In genomic region chr6:95679718-95680117, GRCm38 (mm10) we compare ENCODE assay signal across 18 mouse cellular contexts. TPM values are rescaled to one million over a fixed set of nuclear protein-coding genes. Genes with fewer than 3 reads are reported as not detected.
DNase-seq lines count a peak whose midpoint lies in the region; ATAC-seq and TF ChIP-seq lines count a peak whose summit lies in the region.
"Had no signal": no experiment of that assay in that cellular context is flagged by ENCODE, and none has a peak within 500 bp of the region (broad histone marks: within the 10 kb centered on the region; RNA-seq: fewer than 3 reads in every experiment).

No protein-coding gene starts in this region.

- WGBS in heart, embryonic 13.5 days: 41% methylated on average over 3 of the region's 3 CpGs
- WGBS in heart, embryonic 12.5 days: 54% methylated on average over 3 of the region's 3 CpGs
- WGBS in lung, postnatal 0 days: 34% methylated on average over 3 of the region's 3 CpGs
- WGBS in lung, adult 2 months: 30% methylated on average over 3 of the region's 3 CpGs
- WGBS in stomach, postnatal 0 days: 47% methylated on average over 3 of the region's 3 CpGs

- H3K27ac ChIP-seq in heart, embryonic 13.5 days (replicated peaks): peak overlapping the region; percentile 26; the same call in 1 of the 2 replicates
- no peak overlapping the region for H3K27ac ChIP-seq in heart, embryonic 12.5 days (ENCODE audit: poor library complexity, severe bottlenecking)
- no peak overlapping the region for H3K27ac ChIP-seq in lung, postnatal 0 days (ENCODE audit: low read length)
- no peak overlapping the region for H3K27ac ChIP-seq in stomach, postnatal 0 days (replicated peaks)
- H3K27ac ChIP-seq: embryonic facial prominence, embryonic 15.5 days; midbrain, embryonic 15.5 days had no signal

- no peaks in the 10 kb centered on the region for H3K27me3 ChIP-seq in heart, embryonic 13.5 days (replicated peaks)
- H3K27me3 ChIP-seq in heart, embryonic 12.5 days (replicated peaks): no peaks in the 10 kb centered on the region
- no peaks in the 10 kb centered on the region for H3K27me3 ChIP-seq in lung, postnatal 0 days (replicated peaks; ENCODE audit: insufficient read depth, low read length)
- H3K27me3 ChIP-seq in stomach, postnatal 0 days (ENCODE audit: control insufficient read depth, insufficient read depth, low read length): no peaks in the 10 kb centered on the region
- H3K27me3 ChIP-seq: embryonic facial prominence, embryonic 15.5 days; midbrain, embryonic 15.5 days had no signal

- H3K9me3 ChIP-seq in heart, embryonic 13.5 days: no peaks in the 10 kb centered on the region
- H3K9me3 ChIP-seq in heart, embryonic 12.5 days (replicated peaks): no peaks in the 10 kb centered on the region
- no peaks in the 10 kb centered on the region for H3K9me3 ChIP-seq in lung, postnatal 0 days (ENCODE audit: low read length)
- H3K9me3 ChIP-seq in stomach, postnatal 0 days (ENCODE audit: control insufficient read depth, low read length): no peaks in the 10 kb centered on the region
- H3K9me3 ChIP-seq: embryonic facial prominence, embryonic 15.5 days; midbrain, embryonic 15.5 days had no signal

- TF ChIP-seq POLR2A in lung, adult 2 months (IDR thresholded peaks at IDR 0.05; ENCODE audit: borderline replicate concordance, extremely low read depth, low read depth, low read length): no peak

- no peak for TF ChIP-seq EP300 in lung, postnatal 0 days (IDR thresholded peaks at IDR 0.05)
- no peak for TF ChIP-seq EP300 in stomach, postnatal 0 days (optimal IDR thresholded peaks at IDR 0.05)

- no peak overlapping the region; the same call in 1 of the 2 replicates for H3K9ac ChIP-seq in heart, embryonic 13.5 days
- no peak overlapping the region for H3K9ac ChIP-seq in heart, embryonic 12.5 days
- no peak overlapping the region for H3K9ac ChIP-seq in lung, postnatal 0 days (replicated peaks; ENCODE audit: low read depth)
- no peak overlapping the region for H3K9ac ChIP-seq in stomach, postnatal 0 days (ENCODE audit: low read length)
- H3K9ac ChIP-seq: embryonic facial prominence, embryonic 15.5 days; liver, postnatal 0 days; midbrain, embryonic 15.5 days had no signal

- H3K4me2 ChIP-seq in heart, embryonic 13.5 days: no peak overlapping the region
- no peak overlapping the region for H3K4me2 ChIP-seq in heart, embryonic 12.5 days
- H3K4me2 ChIP-seq in lung, postnatal 0 days (replicated peaks; ENCODE audit: low read depth, low read length): no peak overlapping the region
- H3K4me2 ChIP-seq in stomach, postnatal 0 days (replicated peaks; ENCODE audit: low read depth): no peak overlapping the region
- H3K4me2 ChIP-seq: embryonic facial prominence, embryonic 15.5 days; midbrain, embryonic 15.5 days had no signal

- no peak for TF ChIP-seq CTCF in lung, postnatal 0 days (IDR thresholded peaks at IDR 0.05)
- TF ChIP-seq CTCF in lung, adult 2 months (IDR thresholded peaks at IDR 0.05; ENCODE audit: insufficient read depth, low read length): no peak
- TF ChIP-seq CTCF in stomach, postnatal 0 days (IDR thresholded peaks at IDR 0.05; ENCODE audit: low read depth): no peak

- peaks cover 62% of the 10 kb centered on the region for H3K4me1 ChIP-seq in heart, embryonic 13.5 days
- peaks cover 66% of the 10 kb centered on the region for H3K4me1 ChIP-seq in heart, embryonic 12.5 days (replicated peaks)
- H3K4me1 ChIP-seq in lung, postnatal 0 days (ENCODE audit: insufficient read depth, low read depth, low read length): peaks cover 4% of the 10 kb centered on the region; the same call in 1 of the 2 replicates
- H3K4me1 ChIP-seq in lung, adult 2 months (ENCODE audit: control insufficient read depth, insufficient read depth, low read length): peaks cover 7% of the 10 kb centered on the region
- no peaks in the 10 kb centered on the region; the same call in 1 of the 2 replicates for H3K4me1 ChIP-seq in stomach, postnatal 0 days (replicated peaks; ENCODE audit: control insufficient read depth, insufficient read depth)

- DNase-seq in kidney, postnatal 14 days: peak; percentile 34
- no peak for DNase-seq in kidney, adult 8-10 months
- DNase-seq in lung, postnatal 0 days (ENCODE audit: low spot score): peak; percentile 18
- DNase-seq in lung, adult 2 months: no peak
- DNase-seq in stomach, postnatal 0 days (ENCODE audit: low spot score): no peak
- DNase-seq in B cell, adult 2 months: no peak
- DNase-seq: adrenal gland, adult 8-10 months; cerebellum, postnatal 14 days; liver; liver, postnatal 0 days; thymus, postnatal 14 days had no signal

- H3K36me3 ChIP-seq in heart, embryonic 13.5 days: no peaks in the 10 kb centered on the region
- no peaks in the 10 kb centered on the region for H3K36me3 ChIP-seq in heart, embryonic 12.5 days
- H3K36me3 ChIP-seq in lung, postnatal 0 days (ENCODE audit: insufficient read depth, low read length): no peaks in the 10 kb centered on the region
- H3K36me3 ChIP-seq in stomach, postnatal 0 days (ENCODE audit: control insufficient read depth, insufficient read depth, low read length): no peaks in the 10 kb centered on the region
- H3K36me3 ChIP-seq: embryonic facial prominence, embryonic 15.5 days; midbrain, embryonic 15.5 days had no signal

- no peak for ATAC-seq in heart, embryonic 13.5 days (ENCODE audit: extremely low read depth, insufficient number of reproducible peaks, low FRiP score, low TSS enrichment)
- ATAC-seq in heart, embryonic 12.5 days (ENCODE audit: insufficient number of reproducible peaks, low FRiP score): no peak
- ATAC-seq in lung, postnatal 0 days: no peak
- ATAC-seq in stomach, postnatal 0 days (ENCODE audit: low FRiP score, low TSS enrichment): no peak
- ATAC-seq: hindbrain, embryonic 16.5 days; intestine, embryonic 16.5 days; liver, postnatal 0 days; midbrain, embryonic 15.5 days had no signal

- no peak overlapping the region for H3K4me3 ChIP-seq in heart, embryonic 13.5 days
- H3K4me3 ChIP-seq in heart, embryonic 12.5 days: no peak overlapping the region
- no peak overlapping the region for H3K4me3 ChIP-seq in lung, postnatal 0 days (ENCODE audit: low read depth, low read length)
- no peak overlapping the region for H3K4me3 ChIP-seq in lung, adult 2 months (replicated peaks; ENCODE audit: extremely low read depth, low read depth, low read length)
- H3K4me3 ChIP-seq in stomach, postnatal 0 days (ENCODE audit: low read depth, low read length): no peak overlapping the region
- H3K4me3 ChIP-seq: embryonic facial prominence, embryonic 15.5 days; midbrain, embryonic 15.5 days; myocyte had no signal

RNA-seq across cellular contexts. Expression of gene Suclg2, which starts 38.9 kb away (rescaled TPM):
- 92.2 and 99.9 TPM in 2 replicates for polyA plus RNA-seq in heart, embryonic 13.5 days (2015; fragmentation: Nextera tagmentation; extraction: Ambion mirVana)
- polyA plus RNA-seq in heart, embryonic 12.5 days (2016; fragmentation: Nextera tagmentation; extraction: Ambion mirVana): 94.7 and 98.7 TPM in 2 replicates
- polyA plus RNA-seq in lung, postnatal 0 days (2015; fragmentation: Nextera tagmentation; extraction: Ambion mirVana): 37.4 and 40.1 TPM in 2 replicates
- 6.7 and 9.0 TPM in 2 replicates for polyA plus RNA-seq in lung, adult 2 months (2012; rRNA removed)
- polyA plus RNA-seq in stomach, postnatal 0 days (2015; fragmentation: Nextera tagmentation; extraction: Ambion mirVana): 67.6 and 72.4 TPM in 2 replicates

Comparison
In these comparisons a context has a peak if more than half of its experiments do, and no peak if none do; other contexts are left out.
1. DNase-seq: peak in kidney, postnatal 14 days (single experiment) and lung, postnatal 0 days (single experiment); none in kidney, adult 8-10 months (0 of 2), lung, adult 2 months (single experiment), stomach, postnatal 0 days (single experiment) and B cell, adult 2 months (0 of 2).